Mouse (Mus musculus): ENCODE measurements around the gene Palm2.
A peak's percentile ranks its signal among the peaks of the same experiment; 100 is the strongest.

GRCm38 (mm10) chr4:57451896-57452295 lies 17.8 kb downstream of the Palm2 start:
- TF ChIP-seq NANOG (IDR thresholded peaks at IDR 0.05; ENCODE audit: borderline replicate concordance, low read length) (no peak), CTCF (conservative IDR thresholded peaks at IDR 0.05; ENCODE audit: low read length) (peak; percentile 58), POU5F1 (IDR thresholded peaks at IDR 0.05; ENCODE audit: borderline replicate concordance, low read length) (no peak)

Measured in E14TG2a.4 (cell line).